In genomic region chr3:97327809-97328208, GRCm38 (mm10) we compare ENCODE assay signal across 15 mouse cellular contexts.
"Had no signal": no experiment of that assay in that cellular context is flagged by ENCODE, and none has a peak within 500 bp of the region (broad histone marks: within the 10 kb centered on the region; RNA-seq: fewer than 3 reads in every experiment).

No protein-coding gene starts in this region.

- H3K27me3 ChIP-seq: liver, embryonic 13.5 days; midbrain, embryonic 15.5 days; stomach, embryonic 15.5 days had no signal

- H3K27ac ChIP-seq: left cerebral cortex, adult 2 months; liver, embryonic 13.5 days; macrophage; midbrain, embryonic 12.5 days; midbrain, embryonic 15.5 days; neural tube, embryonic 13.5 days; stomach, embryonic 15.5 days had no signal

- DNase-seq: kidney, adult 11 months; kidney, adult 8-10 months; kidney, postnatal 14 days; kidney, postnatal 4 days; liver, embryonic 13.5 days; lung, adult 2 months; lung, postnatal 14 days; right cerebral cortex, postnatal 14 days; thymus, postnatal 25 days had no signal

- H3K9me3 ChIP-seq: midbrain, embryonic 15.5 days; stomach, embryonic 15.5 days had no signal

- H3K4me3 ChIP-seq: left cerebral cortex, adult 2 months; liver, embryonic 13.5 days; midbrain, embryonic 12.5 days; midbrain, embryonic 15.5 days; neural tube, embryonic 13.5 days; stomach, embryonic 15.5 days had no signal

- H3K9ac ChIP-seq: liver, embryonic 13.5 days; midbrain, embryonic 12.5 days; midbrain, embryonic 15.5 days; neural tube, embryonic 13.5 days; stomach, embryonic 15.5 days had no signal

- ATAC-seq: midbrain, embryonic 15.5 days had no signal

- H3K4me1 ChIP-seq: liver, embryonic 13.5 days had no signal

- H3K4me2 ChIP-seq: liver, embryonic 13.5 days; midbrain, embryonic 12.5 days; midbrain, embryonic 15.5 days; neural tube, embryonic 13.5 days; stomach, embryonic 15.5 days had no signal

- H3K36me3 ChIP-seq: liver, embryonic 13.5 days; midbrain, embryonic 12.5 days; midbrain, embryonic 15.5 days; neural tube, embryonic 13.5 days; stomach, embryonic 15.5 days had no signal
